Mouse (Mus musculus): Measurements from ENCODE around the gene Wfdc15b.
A peak's percentile ranks its signal among the peaks of the same experiment; 100 is the strongest.
"Not testable (repeated sequence)": the region's sequence is repeated elsewhere in the genome, so short reads cannot be mapped to it uniquely, and the experiment has no call there.

Gene Wfdc15b

DNA sequence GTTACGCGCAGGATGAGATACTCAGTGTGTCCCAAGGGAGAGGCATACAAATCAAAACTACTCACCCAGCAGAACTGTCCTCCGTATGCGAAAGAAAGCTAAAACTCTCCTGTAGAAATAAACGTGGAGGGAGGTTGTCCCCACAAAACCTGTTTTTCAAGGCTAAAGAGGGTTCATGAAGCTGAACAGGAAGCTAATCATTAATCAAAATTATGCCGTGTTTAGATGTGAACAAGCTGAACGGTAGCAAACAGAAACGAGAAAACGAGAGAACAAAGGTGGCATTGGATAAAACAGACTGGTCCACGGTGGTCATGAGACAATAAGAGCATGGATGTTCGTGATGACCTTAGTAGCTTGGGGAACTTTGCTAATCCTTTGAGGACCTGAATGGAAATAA lies at the start of gene Wfdc15b:
Gene Wfdc15b (minus strand): TSS at position 139 of the 400 bp plus-strand sequence.
- DNase-seq (ENCODE audit: low spot score in 2 of 2): no peak

DNA sequence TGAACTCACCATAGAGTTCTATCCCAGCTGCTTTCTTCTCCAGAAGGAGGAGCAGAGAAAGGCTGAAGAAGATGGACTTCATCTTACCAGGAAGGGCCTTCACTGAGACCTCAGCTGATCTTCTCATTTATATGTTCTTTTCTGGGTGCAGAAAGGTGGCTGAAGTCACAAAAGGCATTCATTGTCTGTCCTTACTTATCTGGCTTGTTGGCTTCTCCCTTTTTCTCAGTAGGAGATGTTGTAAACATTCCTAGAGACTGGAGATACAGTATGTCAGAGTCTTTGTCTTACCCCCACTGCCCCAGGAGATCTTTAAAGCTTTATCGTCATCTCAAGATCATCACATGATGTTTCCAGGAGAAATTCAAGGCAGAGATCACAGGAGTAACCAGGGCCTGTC lies 35.1 kb upstream of the Wfdc15b start, which contains the start of gene Svs3b:
Gene Svs3b (minus strand): TSS at position 101 of the 400 bp plus-strand sequence.
- DNase-seq (ENCODE audit: low spot score in 2 of 2): not testable (repeated sequence)

DNA sequence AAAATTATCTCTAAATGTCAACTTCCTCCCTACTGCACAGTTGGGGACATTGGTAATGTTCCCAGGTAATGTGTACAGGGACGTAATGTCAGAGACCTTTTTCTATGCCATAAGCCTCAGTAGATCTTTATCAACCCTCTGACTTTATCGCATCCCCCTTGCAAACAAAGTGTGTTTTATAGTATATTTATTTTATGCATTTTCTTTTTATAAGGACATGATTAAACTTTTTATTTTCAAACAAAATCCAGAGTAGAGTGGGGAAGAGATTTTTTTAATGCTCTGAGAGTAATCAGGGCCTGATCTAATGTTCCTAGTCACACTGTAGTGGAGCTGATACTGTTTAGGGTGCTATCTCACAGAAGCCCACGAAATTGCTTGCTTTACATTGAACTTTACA lies 16.9 kb upstream of the Wfdc15b start, which contains the start of gene Svs2:
Gene Svs2 (minus strand): TSS at position 101 of the 400 bp plus-strand sequence.
- no peak for DNase-seq (ENCODE audit: low spot score in 2 of 2)

DNA sequence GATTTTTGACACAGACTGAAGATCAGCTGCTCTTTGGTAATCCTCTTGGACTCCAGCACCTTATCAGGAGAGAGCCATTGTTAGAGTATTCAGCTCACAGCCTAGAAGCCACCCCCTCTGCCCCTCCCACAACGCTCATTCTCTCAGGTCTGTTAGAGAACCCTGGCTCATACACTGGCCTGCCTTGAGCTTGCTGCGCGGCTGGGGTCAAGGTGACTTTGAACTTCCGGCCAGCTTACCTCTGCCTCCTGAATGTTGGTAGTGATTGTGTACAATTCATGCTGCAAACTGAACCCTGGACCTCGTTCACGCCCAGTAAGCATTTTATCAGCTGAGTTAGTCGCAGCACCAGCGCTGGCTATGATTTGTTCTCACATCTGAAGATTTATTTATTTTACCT lies 11.2 kb upstream of the Wfdc15b start:
- DNase-seq (ENCODE audit: low spot score in 2 of 2): no peak

DNA sequence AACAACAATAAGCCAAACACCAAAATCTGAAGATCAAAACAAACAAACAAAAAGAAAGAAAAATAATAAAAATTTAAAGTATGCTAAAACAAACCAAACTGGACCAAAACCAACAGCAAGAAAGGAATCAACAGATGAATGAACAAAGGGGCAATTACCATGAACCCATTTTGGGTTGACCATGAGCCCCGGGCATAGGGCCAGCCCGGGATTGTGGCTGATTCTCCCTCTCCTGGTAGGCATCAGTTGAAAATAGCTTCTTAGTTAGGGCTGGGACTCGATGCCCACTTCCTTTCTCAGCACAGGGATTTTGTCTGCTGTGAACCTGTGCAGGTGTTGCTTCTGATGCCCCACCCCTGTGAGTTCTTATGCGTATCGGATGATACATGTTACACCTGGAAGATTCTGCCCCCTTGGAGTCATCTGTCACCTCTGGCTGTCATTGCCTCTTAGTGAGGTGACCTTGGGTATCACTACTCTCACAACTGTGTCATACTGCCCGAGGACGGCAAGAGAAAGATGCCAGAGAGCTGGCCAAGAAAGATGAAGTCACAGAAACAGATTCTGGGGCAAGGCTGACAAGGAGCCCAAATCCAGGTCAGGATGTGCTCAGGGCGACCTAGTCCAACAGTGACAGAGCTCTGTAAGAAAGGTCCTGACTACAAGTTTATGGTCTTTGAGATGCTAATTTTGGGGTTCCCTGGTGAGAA lies 7.1 kb upstream of the Wfdc15b start:
- no peak for DNase-seq (ENCODE audit: low spot score in 2 of 2)

DNA sequence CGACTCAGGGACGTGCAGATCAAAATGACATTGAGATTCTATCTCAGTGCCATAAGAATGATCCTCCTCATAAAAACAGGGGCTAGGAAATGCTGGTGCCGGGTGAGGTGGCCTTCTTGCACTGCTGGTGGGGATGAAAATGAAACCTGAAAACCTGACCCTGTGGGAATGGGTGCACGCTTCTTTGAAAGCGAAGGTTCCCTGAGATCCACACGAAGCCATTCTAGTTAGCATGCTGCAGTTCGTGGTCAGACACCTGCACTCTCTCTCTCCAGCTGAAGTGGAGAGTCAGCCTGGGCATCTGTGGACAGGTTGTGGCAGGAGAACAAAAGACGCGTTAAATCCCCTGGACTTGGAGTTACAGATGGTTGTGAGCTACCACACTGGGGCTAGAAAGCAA lies 2.2 kb downstream of the Wfdc15b start:
- DNase-seq (ENCODE audit: low spot score in 2 of 2): no peak

DNA sequence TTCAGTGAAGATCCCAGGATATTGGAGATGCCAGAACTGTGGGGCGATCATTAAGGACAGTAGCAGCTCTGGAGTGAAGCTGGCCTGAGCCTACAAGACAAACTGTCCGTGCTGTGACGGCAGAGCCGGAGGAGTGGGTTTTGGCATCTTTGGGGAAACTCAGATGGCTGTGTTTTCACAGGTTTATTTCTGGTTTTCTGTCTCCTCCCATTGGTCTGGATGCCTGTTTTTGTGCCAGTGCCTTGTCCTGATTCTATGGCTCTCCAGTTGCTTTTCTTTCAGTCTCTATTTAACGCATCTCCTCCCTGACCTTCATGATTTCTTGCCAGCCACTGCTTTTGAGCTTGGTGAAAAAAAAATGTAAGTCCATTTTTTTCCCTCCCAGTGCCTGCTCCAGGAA lies 8.7 kb downstream of the Wfdc15b start:
- DNase-seq (ENCODE audit: low spot score in 2 of 2): no peak

DNA sequence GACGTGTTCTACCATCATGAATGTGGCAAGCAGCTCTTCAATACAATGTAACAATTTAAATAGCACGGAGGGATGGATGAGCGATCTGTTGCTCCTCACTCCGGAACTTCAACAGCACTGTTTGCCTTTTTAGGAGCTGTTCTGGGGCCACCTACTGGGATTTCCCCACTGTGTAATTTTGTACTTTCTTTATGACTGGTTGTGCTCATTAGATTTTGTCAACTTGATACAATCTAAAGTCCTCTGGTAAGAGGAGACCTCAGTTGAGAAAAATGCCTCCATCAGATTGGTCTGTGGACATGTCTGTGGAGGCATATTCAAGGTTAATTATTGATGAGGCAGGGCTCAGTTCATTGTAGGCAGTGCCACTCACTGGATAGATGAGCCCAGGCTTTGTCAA lies 10.6 kb downstream of the Wfdc15b start:
- DNase-seq (ENCODE audit: low spot score in 2 of 2): no peak

DNA sequence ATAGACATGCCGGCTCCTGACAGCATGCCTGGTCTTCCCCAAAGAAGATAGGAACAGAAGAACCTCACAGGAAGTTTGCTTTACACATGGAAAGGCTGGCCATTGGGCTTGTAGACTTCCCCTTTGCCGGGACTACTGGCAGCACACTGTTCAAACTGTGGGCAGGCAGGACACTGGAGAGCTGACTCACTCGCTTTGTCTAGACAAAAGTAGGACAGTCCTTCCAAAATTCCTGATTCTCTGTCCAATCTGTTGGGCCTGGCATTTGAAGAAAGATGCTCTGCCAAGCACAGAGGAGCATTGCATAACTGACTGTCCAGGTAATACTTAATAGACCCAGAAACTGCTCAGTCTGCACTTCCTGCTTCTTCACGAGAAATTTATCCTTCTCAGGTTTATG lies 14.8 kb downstream of the Wfdc15b start:
- no peak for DNase-seq (ENCODE audit: low spot score in 2 of 2)

DNA sequence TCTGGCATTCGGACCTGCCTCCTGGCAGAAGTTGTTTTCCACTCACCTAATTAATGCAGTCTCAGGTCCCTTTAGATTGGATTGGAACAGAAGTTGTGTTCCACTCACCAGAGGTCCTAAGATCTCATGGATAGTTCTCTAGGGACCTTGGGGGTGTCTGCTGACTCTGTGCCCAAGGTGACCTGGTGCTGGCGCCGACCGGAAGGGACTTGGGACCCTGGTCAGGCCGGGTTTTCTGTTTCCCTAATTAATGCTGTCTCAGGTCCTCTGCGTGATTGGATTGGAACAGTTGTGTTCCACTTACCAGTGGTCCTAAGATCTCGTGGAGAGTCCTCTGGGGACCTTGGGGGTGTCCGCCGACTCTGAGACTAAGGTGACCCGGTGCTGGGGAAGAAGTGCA lies 15.4 kb downstream of the Wfdc15b start:
- DNase-seq (ENCODE audit: low spot score in 2 of 2): not testable (repeated sequence)

DNA sequence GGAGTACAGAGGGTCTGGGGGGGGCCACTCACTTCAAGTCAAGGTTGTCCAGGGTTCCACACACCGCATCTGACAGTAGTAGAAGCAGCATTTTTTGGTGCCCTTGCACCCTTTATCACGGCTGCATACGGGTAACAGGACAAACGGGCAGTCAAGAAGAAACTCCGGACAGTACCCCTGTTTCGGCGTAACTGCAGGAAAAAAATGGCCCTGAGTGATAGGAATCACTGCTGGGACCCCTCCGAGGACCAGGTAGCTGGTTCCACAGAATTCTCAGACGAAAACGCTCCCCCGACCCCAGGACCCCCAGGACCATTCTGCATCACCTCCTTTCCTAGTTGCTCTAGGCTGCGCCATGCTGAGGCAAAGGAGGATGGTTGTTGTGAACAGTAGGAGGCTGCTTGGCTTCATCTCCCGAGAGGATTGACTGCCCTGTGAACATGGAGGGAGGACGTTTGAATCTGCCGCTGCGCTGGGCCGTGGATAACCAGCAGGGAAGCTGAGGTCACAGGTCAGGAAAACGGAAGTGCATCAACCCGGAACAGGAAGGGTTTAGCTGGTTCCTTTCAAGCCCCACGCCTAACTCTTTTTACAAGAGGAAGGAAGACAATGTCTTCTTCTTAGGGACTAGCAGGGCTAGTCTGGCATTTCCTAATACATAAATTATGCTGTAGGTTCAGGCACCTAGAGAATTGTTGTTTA lies 21.7 kb downstream of the Wfdc15b start, which contains the start of gene Wfdc15a:
Gene Wfdc15a (minus strand): TSS at position 505 of the 702 bp plus-strand sequence.
- no peak for DNase-seq (ENCODE audit: low spot score in 2 of 2)

DNA sequence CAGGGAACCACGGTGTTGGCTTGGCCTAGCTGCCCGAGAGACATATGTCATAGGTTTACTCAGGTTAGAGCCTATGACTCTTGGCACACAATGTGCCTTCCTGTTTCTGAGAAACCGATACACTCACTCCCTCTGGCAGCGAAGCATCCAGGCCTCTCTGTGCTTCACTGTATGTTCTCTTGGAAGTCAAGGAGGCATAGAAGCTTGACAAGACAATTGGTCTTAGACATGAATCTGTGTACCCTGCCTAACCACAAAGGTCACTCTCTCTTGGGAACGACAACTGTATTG lies 24.8 kb downstream of the Wfdc15b start:
- no peak for DNase-seq (ENCODE audit: low spot score in 2 of 2)

DNA sequence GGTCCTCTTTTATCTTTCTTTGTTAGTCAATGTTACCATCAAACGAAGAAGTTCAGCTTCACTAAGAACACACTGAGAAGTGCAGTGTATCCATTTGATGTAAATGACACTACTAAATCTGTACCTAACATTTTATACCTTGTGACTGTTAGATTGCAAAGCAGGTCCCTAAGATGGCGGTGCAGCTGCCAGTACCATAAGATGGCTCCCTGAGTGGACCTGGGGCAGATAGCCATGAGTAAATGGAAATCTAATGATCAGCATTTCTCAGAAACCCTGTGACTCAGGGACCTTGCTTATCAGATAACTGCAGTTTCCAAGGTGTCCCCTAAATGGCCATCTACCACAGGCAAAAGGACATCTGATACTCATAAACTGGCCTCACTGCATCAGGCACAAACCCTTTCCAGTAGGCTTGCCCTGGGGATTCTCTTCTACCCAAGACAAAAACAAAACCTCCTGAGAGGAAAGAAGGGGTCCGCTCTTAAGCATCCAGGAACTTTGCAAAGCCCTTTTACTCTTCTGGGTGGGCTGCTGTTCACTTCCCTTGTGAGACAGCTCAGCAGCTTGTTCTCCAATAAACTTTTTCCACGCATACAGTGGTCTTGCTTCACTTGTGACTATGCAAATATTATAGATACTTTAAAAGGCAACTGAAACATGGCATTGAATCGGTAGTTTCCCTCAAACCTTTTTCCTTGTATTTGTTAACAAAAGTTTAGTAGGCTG lies 25.3 kb downstream of the Wfdc15b start:
- DNase-seq (ENCODE audit: low spot score in 2 of 2): no peak

DNA sequence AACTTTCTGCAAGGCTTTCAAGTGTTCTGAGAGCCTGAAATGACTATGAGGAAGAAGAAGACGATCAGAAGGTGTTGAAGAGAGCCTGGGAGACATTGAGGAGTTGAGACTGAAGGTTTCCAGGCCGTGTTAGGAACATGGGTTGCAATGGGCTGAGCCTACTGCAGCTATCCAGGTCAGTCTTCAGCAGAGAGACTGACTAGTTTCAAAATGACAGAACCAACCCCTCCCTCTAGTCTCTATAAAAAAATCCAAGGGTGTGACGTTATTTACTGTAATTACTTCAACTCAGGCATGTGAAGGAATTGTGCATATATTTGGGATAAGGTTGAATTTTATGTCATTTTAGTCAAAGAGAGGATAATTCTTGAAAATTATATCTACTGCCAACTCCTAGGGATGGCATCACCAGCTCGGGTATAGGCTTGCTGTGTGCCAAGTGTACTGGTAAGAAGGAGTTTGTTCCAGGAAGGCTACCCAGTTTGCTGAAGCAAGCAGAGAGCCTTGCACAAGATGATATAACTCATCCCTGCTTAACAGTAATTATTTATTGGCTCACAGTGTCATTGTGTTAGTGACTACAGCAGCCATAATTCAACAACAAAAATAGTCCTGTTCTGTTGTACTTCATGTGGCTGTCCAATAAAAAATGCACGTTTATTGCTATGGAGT lies 26.4 kb downstream of the Wfdc15b start:
- no peak for DNase-seq (ENCODE audit: low spot score in 2 of 2)

DNA sequence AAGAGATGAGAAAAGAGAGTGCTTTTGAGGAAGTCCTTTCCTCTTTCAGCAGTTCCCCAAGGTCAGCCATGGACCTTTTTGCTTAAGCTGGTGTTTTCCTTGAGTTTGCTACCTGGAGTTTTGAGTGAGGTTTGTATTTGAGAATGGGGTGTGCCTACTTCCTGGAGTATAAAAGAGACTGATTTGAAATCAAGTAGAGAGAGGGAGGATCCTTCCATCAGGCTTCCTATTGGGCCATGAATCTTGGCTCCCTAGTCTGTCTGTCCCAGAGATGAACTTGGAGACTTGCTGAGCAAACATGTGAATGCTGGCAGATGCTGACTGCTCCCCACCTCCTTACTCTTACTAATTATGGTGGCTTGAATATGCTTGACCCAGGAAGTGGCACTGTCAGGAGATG lies 29.2 kb downstream of the Wfdc15b start:
- no peak for DNase-seq (ENCODE audit: low spot score in 2 of 2)

DNA sequence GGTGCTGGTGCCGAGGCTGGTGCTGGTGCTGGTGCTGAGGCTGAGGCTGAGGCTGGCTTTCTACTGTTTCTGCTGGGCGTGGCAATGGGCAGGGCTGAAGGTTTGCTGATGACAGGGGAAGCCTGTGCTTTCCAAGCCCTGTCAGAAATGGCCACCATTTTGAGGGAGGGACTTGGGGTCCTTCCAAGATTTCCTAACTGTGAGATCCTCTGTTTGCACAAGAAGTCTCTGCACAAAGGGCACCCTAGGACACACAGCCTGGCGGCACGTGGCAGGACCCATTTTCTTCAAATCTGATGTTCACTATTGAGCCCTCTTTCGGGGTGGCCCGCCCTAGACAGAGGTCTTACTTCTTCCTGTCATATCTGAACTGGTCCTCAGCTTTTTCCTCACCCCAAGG lies 30.9 kb downstream of the Wfdc15b start, which contains the start of gene Wfdc12:
Gene Wfdc12 (minus strand): TSS at position 33 of the 400 bp plus-strand sequence.
- DNase-seq (ENCODE audit: low spot score in 2 of 2): no peak

DNA sequence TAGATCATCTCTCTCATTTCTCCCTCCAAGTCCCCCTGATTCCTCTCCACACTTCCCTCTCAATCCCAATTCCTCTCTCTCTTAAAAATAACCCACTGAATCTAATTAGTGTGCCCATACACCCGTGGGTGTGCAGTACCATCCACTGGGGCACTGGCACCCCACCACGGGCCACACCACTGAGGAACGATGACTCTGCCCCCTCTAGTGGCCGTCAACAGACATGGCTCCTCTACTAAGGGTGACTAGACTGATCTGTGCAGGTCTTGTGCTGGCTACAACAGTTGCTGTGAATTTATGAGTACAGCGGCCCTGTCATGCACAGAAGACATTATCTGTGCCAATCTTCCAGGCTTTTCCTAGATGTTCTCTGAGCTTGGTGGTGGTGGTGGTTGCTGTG lies 32.7 kb downstream of the Wfdc15b start:
- no peak for DNase-seq (ENCODE audit: low spot score in 2 of 2)

DNA sequence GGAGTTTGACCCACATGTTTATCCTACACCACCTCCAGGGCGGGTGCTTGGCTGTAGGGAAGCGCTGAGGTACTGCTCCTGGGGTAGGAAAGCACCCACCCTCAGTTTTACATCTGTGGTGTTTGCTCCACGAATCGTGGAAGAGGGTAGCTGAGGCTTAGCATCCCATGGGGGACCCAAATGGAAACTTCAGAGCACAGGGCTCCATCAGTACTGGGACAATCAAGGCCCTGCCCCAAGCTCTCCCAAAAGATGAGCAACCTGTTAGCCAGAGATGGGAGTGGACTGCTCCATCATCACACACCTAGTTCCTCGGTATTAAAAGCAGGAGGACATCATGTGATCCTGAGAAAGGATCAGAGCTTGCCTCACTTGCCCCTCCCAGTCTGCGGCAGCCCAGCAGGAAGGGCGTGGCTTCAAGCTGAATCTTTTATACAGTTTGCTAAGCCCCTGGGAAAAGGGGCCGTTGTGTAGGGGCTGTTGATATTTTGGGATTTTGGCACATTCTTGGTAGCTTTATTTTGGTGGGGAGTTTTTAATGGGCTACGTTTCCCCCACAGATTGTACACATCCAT lies 37.2 kb downstream of the Wfdc15b start:
- peak in 1 of 2 experiments; percentile 9 for DNase-seq (ENCODE audit: low spot score in 2 of 2)

DNA sequence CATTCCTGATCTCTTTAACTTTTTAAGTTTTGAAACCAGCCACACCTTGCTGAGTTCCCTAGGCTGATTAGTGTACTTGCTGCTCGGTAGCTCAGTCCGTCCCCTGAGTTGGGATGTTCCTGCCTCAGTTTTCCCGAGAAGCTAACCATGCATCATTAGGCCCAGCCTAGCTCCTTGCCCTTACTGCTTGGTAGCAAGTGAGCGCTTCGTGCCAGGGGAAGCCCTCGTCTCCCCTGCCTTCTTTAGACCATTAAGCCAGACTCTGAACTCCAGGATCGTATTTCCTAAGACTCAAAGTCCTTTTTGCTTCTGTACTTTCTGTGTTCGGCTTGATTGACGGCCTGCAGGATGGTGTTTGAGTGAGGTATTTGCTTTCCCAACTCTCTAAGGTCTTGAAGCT lies 38.1 kb downstream of the Wfdc15b start:
- DNase-seq (ENCODE audit: low spot score in 2 of 2): no peak

DNA sequence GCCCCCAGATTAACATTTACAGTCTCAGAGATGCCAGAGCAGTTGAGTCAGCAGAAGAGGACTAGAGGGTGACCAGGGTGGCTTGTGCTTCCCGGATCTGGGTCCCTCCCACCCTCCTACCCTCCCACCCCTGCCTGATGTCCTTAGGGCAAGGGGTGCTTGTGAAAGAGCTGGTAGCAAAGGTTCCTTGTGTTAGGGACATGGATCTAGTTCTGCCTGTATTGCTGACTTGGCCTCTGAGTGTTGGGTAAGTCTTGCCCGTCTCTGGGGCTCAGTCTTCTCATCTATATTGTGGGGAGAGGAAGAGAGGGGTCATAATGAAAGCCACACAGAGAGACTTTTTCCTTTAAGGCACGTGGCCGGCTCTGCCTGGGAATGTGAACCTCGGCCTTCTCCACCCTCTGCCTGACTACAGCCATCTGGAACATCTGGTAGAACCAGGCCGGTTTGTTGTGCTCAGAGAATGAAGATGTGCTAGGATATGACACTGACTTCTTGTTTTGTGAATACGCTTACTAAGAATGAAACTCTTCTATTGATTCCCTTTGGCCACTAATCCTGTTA lies 38.7 kb downstream of the Wfdc15b start, which contains the start of gene Wfdc5:
Gene Wfdc5 (minus strand): TSS at position 51 of the 564 bp plus-strand sequence.
- DNase-seq (ENCODE audit: low spot score in 2 of 2): no peak

DNA sequence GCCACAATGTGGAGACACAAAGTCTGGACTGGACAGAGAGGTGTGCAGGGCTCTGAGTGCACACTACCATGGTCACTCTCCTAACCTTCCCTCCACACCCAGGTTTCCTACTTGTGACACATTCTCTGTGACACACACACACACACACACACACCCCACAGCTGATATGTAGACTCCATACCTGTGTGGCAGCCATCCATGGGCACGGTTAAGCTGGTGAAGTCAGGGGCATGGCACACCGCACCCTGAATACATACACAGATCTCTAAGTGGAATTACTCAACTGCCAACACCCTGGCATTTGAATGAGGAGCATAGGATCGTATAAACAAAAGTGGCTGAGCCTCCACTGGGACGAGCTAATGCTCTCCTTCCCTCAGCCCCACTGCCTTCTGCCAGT lies 40.7 kb downstream of the Wfdc15b start:
- DNase-seq (ENCODE audit: low spot score in 2 of 2): no peak

Measured in spleen, postnatal 4 days (tissue).